Mouse (Mus musculus): Measurements from ENCODE around the gene Olfr1056. TPM values are rescaled to one million over a fixed set of nuclear protein-coding genes. Genes with fewer than 3 reads are reported as not detected.
"Not testable (repeated sequence)": the region's sequence is repeated elsewhere in the genome, so short reads cannot be mapped to it uniquely, and the experiment has no call there.

Olfr1056 gene
- total RNA-seq (2015) (not detected in 2 replicates), total RNA-seq (2017) (not detected in 2 replicates)

GRCm38 (mm10) chr2:86362369-86362768 is at the start of gene Olfr1056:
Gene Olfr1056 (minus strand): TSS chr2:86362469.
- no peak for ATAC-seq (ENCODE audit: poor library complexity, severe bottlenecking)

GRCm38 (mm10) chr2:86395114-86395513 is 32.8 kb upstream of the Olfr1056 start:
- ATAC-seq (ENCODE audit: poor library complexity, severe bottlenecking), result no peak

- ATAC-seq (ENCODE audit: poor library complexity, severe bottlenecking), result not testable (repeated sequence)
These were observed 26.2 kb upstream of the Olfr1056 start, which contains the start of gene Olfr1058 for GRCm38 (mm10) chr2:86388461-86388860. Gene Olfr1058 (minus strand): TSS chr2:86388561.

GRCm38 (mm10) chr2:86378293-86378692 is 16.0 kb upstream of the Olfr1056 start, which contains the start of gene Olfr1057:
Gene Olfr1057 (minus strand): TSS chr2:86378393.
- no peak for ATAC-seq (ENCODE audit: poor library complexity, severe bottlenecking)

- not testable (repeated sequence) for ATAC-seq (ENCODE audit: poor library complexity, severe bottlenecking)
These were observed 4.1 kb upstream of the Olfr1056 start for GRCm38 (mm10) chr2:86366342-86366741.

GRCm38 (mm10) chr2:86351751-86352150 is 10.5 kb downstream of the Olfr1056 start:
- not testable (repeated sequence) for ATAC-seq (ENCODE audit: poor library complexity, severe bottlenecking)

GRCm38 (mm10) chr2:86350184-86350583 is 12.1 kb downstream of the Olfr1056 start, which contains the start of gene Olfr1055:
Gene Olfr1055 (minus strand): TSS chr2:86350284.
- no peak for ATAC-seq (ENCODE audit: poor library complexity, severe bottlenecking)

GRCm38 (mm10) chr2:86335333-86335732 is 26.9 kb downstream of the Olfr1056 start, which contains the start of gene Olfr1054:
Gene Olfr1054 (minus strand): TSS chr2:86335433.
- ATAC-seq (ENCODE audit: poor library complexity, severe bottlenecking), result no peak

- no peak for ATAC-seq (ENCODE audit: poor library complexity, severe bottlenecking)
These were observed 47.1 kb downstream of the Olfr1056 start, which contains the start of gene Olfr1053 for GRCm38 (mm10) chr2:86315184-86315583. Gene Olfr1053 (minus strand): TSS chr2:86315284.

Other genes starting within 250 kb of the Olfr1056 start
- not detected in 2 replicates for gene Olfr1039, start 226.5 kb downstream of the Olfr1056 start, total RNA-seq (2015)
- not detected in 2 replicates for gene Olfr1039, start 226.5 kb downstream of the Olfr1056 start, total RNA-seq (2017)
- gene Olfr1040, start 215.7 kb downstream of the Olfr1056 start, total RNA-seq (2015), result not detected in 2 replicates
- gene Olfr1040, start 215.7 kb downstream of the Olfr1056 start, total RNA-seq (2017), result not detected in 2 replicates
- not detected in 2 replicates for gene Olfr1042, start 200.6 kb downstream of the Olfr1056 start, total RNA-seq (2015)
- gene Olfr1042, start 200.6 kb downstream of the Olfr1056 start, total RNA-seq (2017), result not detected in 2 replicates
- not detected in 2 replicates for gene Olfr1043, start 194.9 kb downstream of the Olfr1056 start, total RNA-seq (2015)
- not detected in 2 replicates for gene Olfr1043, start 194.9 kb downstream of the Olfr1056 start, total RNA-seq (2017)
- not detected in 2 replicates for gene Olfr1044, start 184.6 kb downstream of the Olfr1056 start, total RNA-seq (2015)
- not detected in 2 replicates for gene Olfr1044, start 184.6 kb downstream of the Olfr1056 start, total RNA-seq (2017)
- gene Olfr52, start 176.8 kb downstream of the Olfr1056 start, total RNA-seq (2015), result not detected in 2 replicates
- gene Olfr52, start 176.8 kb downstream of the Olfr1056 start, total RNA-seq (2017), result not detected in 2 replicates
- not detected in 2 replicates for gene Olfr1045, start 159.5 kb downstream of the Olfr1056 start, total RNA-seq (2015)
- not detected in 2 replicates for gene Olfr1045, start 159.5 kb downstream of the Olfr1056 start, total RNA-seq (2017)
- gene Olfr1046, start 143.2 kb downstream of the Olfr1056 start, total RNA-seq (2015), result not detected in 2 replicates
- gene Olfr1046, start 143.2 kb downstream of the Olfr1056 start, total RNA-seq (2017), result not detected in 2 replicates
- not detected in 2 replicates for gene Olfr1047, start 131.1 kb downstream of the Olfr1056 start, total RNA-seq (2015)
- gene Olfr1047, start 131.1 kb downstream of the Olfr1056 start, total RNA-seq (2017), result not detected in 2 replicates
- not detected in 2 replicates for gene Olfr1048, start 122.2 kb downstream of the Olfr1056 start, total RNA-seq (2015)
- not detected in 2 replicates for gene Olfr1048, start 122.2 kb downstream of the Olfr1056 start, total RNA-seq (2017)
- gene Olfr1049, start 104.1 kb downstream of the Olfr1056 start, total RNA-seq (2015), result not detected in 2 replicates
- gene Olfr1049, start 104.1 kb downstream of the Olfr1056 start, total RNA-seq (2017), result 0.37 TPM in 1 of 2 replicates, not detected in the other
- gene Olfr1051, start 83.4 kb downstream of the Olfr1056 start, total RNA-seq (2015), result not detected in 2 replicates
- not detected in 2 replicates for gene Olfr1051, start 83.4 kb downstream of the Olfr1056 start, total RNA-seq (2017)
- gene Olfr1052, start 70.0 kb downstream of the Olfr1056 start, total RNA-seq (2015), result not detected in 2 replicates
- not detected in 2 replicates for gene Olfr1052, start 70.0 kb downstream of the Olfr1056 start, total RNA-seq (2017)
- not detected in 2 replicates for gene Olfr1053, start 47.2 kb downstream of the Olfr1056 start, total RNA-seq (2015)
- not detected in 2 replicates for gene Olfr1053, start 47.2 kb downstream of the Olfr1056 start, total RNA-seq (2017)
- gene Olfr1054, start 27.0 kb downstream of the Olfr1056 start, total RNA-seq (2015), result not detected in 2 replicates
- gene Olfr1054, start 27.0 kb downstream of the Olfr1056 start, total RNA-seq (2017), result not detected in 2 replicates
- gene Olfr1055, start 12.2 kb downstream of the Olfr1056 start, total RNA-seq (2015), result not detected in 2 replicates
- not detected in 2 replicates for gene Olfr1055, start 12.2 kb downstream of the Olfr1056 start, total RNA-seq (2017)
- not detected in 2 replicates for gene Olfr1057, start 15.9 kb upstream of the Olfr1056 start, total RNA-seq (2015)
- gene Olfr1057, start 15.9 kb upstream of the Olfr1056 start, total RNA-seq (2017), result not detected in 2 replicates
- gene Olfr1058, start 26.1 kb upstream of the Olfr1056 start, total RNA-seq (2015), result not detected in 2 replicates
- not detected in 2 replicates for gene Olfr1058, start 26.1 kb upstream of the Olfr1056 start, total RNA-seq (2017)
- gene Olfr1061, start 51.6 kb upstream of the Olfr1056 start, total RNA-seq (2015), result not detected in 2 replicates
- gene Olfr1061, start 51.6 kb upstream of the Olfr1056 start, total RNA-seq (2017), result not detected in 2 replicates
- not detected in 2 replicates for gene Olfr1062, start 64.3 kb upstream of the Olfr1056 start, total RNA-seq (2015)
- not detected in 2 replicates for gene Olfr1062, start 64.3 kb upstream of the Olfr1056 start, total RNA-seq (2017)
- not detected in 2 replicates for gene Olfr1065, start 88.1 kb upstream of the Olfr1056 start, total RNA-seq (2015)
- gene Olfr1065, start 88.1 kb upstream of the Olfr1056 start, total RNA-seq (2017), result not detected in 2 replicates
- gene Olfr1066, start 93.8 kb upstream of the Olfr1056 start, total RNA-seq (2015), result not detected in 2 replicates
- gene Olfr1066, start 93.8 kb upstream of the Olfr1056 start, total RNA-seq (2017), result not detected in 2 replicates
- not detected in 2 replicates for gene Olfr228, start 124.9 kb upstream of the Olfr1056 start, total RNA-seq (2015)
- not detected in 2 replicates for gene Olfr228, start 124.9 kb upstream of the Olfr1056 start, total RNA-seq (2017)
- not detected in 2 replicates for gene Olfr1076, start 146.0 kb upstream of the Olfr1056 start, total RNA-seq (2015)
- not detected in 2 replicates for gene Olfr1076, start 146.0 kb upstream of the Olfr1056 start, total RNA-seq (2017)
- gene Olfr1079, start 180.0 kb upstream of the Olfr1056 start, total RNA-seq (2015), result not detected in 2 replicates
- not detected in 2 replicates for gene Olfr1079, start 180.0 kb upstream of the Olfr1056 start, total RNA-seq (2017)
- not detected in 2 replicates for gene Olfr1080, start 195.8 kb upstream of the Olfr1056 start, total RNA-seq (2015)
- gene Olfr1080, start 195.8 kb upstream of the Olfr1056 start, total RNA-seq (2017), result not detected in 2 replicates
- gene Olfr1082, start 236.5 kb upstream of the Olfr1056 start, total RNA-seq (2015), result not detected in 2 replicates
- gene Olfr1082, start 236.5 kb upstream of the Olfr1056 start, total RNA-seq (2017), result not detected in 2 replicates

All from megakaryocyte, adult 5-6 weeks (primary cell).